Mouse (Mus musculus) forebrain, embryonic 14.5 days (tissue): ENCODE measurements around the gene Mutyh. TPM values are rescaled to one million over a fixed set of nuclear protein-coding genes. Genes with fewer than 3 reads are reported as not detected.

Experiments used
- ATAC-seq: fragments of 200-750 bp; cut with Nextera tagmentation; 2 replicates; pipeline ENCODE4 v1.8.0; 2017; ENCODE audit warnings: mild to moderate bottlenecking, moderate library complexity
- DNase-seq: peaks from one replicate; pipeline ENCODE4 v3.0.0-alpha.2; 2015; ENCODE audit warnings: low spot score
- H3K27ac ChIP-seq: fragments of 300-500 bp; sonication (generic); 2 replicates; pipeline ENCODE4 v1.5.1; 2014; ENCODE audit warnings: low read depth, mild to moderate bottlenecking, control low read depth, low read length, moderate library complexity
- H3K27me3 ChIP-seq: fragments of 300-500 bp; sonication (generic); replicated peaks from 2 replicates; pipeline ENCODE4 v1.6.1; 2014; ENCODE audit warnings: low read length, control low read depth, mixed read lengths; ENCODE audit not compliant: control insufficient read depth, insufficient read depth
- H3K36me3 ChIP-seq: fragments of 300-500 bp; sonication (generic); 2 replicates; pipeline ENCODE4 v1.6.1; 2014; ENCODE audit warnings: low read length, control low read depth; ENCODE audit not compliant: control insufficient read depth, insufficient read depth
- H3K4me1 ChIP-seq: fragments of 300-500 bp; sonication (generic); 2 replicates; pipeline ENCODE4 v1.6.1; 2014; ENCODE audit warnings: antibody characterized with exemption, low read length, control low read depth; ENCODE audit not compliant: control insufficient read depth, insufficient read depth
- H3K4me2 ChIP-seq: fragments of 300-500 bp; sonication (generic); 2 replicates; pipeline ENCODE4 v1.6.1; 2014; ENCODE audit warnings: mild to moderate bottlenecking, control low read depth, low read length
- H3K4me3 ChIP-seq: fragments of 300-500 bp; sonication (generic); 2 replicates; pipeline ENCODE4 v1.5.1; 2014; ENCODE audit warnings: low read depth, low read length, control low read depth
- H3K9ac ChIP-seq: fragments of 300-500 bp; sonication (generic); 2 replicates; pipeline ENCODE4 v1.6.1; 2014; ENCODE audit warnings: mild to moderate bottlenecking, low read length, control low read depth, moderate library complexity
- H3K9me3 ChIP-seq: fragments of 300-500 bp; sonication (generic); replicated peaks from 2 replicates; pipeline ENCODE4 v1.6.1; 2016; ENCODE audit warnings: low read length, control low read depth, mixed read lengths; ENCODE audit not compliant: control insufficient read depth
- WGBS: fragments of 180-500 bp; shearing (Covaris S2); extraction: QIAGEN DNeasy Blood & Tissue Kit; methylation state at CpG from one replicate; pipeline ENCODE4 v1.1.7; 2014; 5-methylcytosine and 5-hydroxymethylcytosine counted together
- polyA plus RNA-seq: library from polyadenylated mRNA; unstranded; fragments of >200 nt; fragmentation: Nextera tagmentation; extraction: Ambion mirVana; gene quantifications from 2 replicates; pipeline ENCODE4 v1.2.1, GENCODE M21; 2014

Mutyh gene
- polyA plus RNA-seq, result 8.0 and 8.9 TPM in 2 replicates

GRCm38 (mm10) chr4:116807197-116808129, at the start of gene Mutyh, which contains the start of gene Toe1:
Mutyh (plus strand) TSS chr4:116807723.
Toe1 (minus strand) TSS chr4:116807640.
- ATAC-seq (peak; percentile 98), DNase-seq (peak; percentile 99)
- Histone ChIP-seq H3K9me3 (no peaks in the 10 kb centered on the region), H3K4me1 (peaks cover 5% of the 10 kb centered on the region), H3K36me3 (peaks cover 31% of the 10 kb centered on the region), H3K4me2 (peak within 1 kb of the TSS; percentile 68), H3K27ac (peak within 1 kb of the TSS; percentile 82), H3K9ac (peak within 1 kb of the TSS; percentile 82), H3K27me3 (no peaks in the 10 kb centered on the region), H3K4me3 (peak within 1 kb of the TSS; percentile 70)
- under 1% methylated on average over 58 of the region's 58 CpGs for WGBS

DNA sequence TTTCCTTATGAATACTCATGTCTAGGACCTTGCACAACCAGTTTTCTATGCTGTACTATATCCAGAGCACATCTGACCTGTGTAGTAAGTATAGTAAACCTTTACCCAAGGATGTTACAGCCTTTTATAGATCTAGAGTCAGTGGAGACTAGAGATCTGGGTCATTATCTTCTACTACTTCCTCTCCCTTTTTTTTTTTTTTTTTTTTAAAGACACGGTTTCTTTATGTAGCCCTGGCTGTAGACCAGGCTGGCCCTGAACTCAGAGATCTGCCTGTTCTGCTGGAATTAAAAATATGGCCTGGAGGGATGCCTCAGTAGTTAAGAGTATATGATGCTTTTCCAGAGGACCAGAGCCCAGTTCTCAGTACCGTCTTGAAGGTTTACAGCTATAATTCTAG, 45.6 kb upstream of the Mutyh start:
- no peaks in the 10 kb centered on the region for H3K9me3 ChIP-seq
- no peak overlapping the region for H3K27ac ChIP-seq
- no peak overlapping the region for H3K9ac ChIP-seq
- ATAC-seq, result no peak
- no peak overlapping the region for H3K4me3 ChIP-seq
- no peaks in the 10 kb centered on the region for H3K27me3 ChIP-seq
- 78% methylated on average over 2 of the region's 2 CpGs for WGBS
- no peak overlapping the region for H3K4me2 ChIP-seq
- no peaks in the 10 kb centered on the region for H3K36me3 ChIP-seq
- no peaks in the 10 kb centered on the region for H3K4me1 ChIP-seq
- no peak for DNase-seq

DNA sequence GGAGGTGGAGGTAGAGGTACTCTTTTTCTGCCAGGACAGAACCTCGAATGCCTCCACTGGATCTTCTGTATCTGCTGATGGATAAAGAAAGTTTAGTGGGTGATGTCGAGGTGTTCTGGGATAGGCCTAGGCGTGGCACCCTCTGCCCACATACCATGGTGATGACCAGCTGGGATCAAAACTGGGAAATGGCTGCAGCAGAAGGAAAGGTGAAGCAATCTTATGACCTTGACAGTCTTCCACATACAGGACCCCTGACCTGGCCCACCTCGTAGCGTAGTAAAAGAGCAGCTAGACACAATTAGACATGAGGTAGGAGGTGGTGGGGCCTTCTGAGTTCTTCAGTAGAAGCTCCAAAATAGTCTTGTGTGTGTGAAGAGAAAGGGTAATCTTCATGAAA, 43.5 kb upstream of the Mutyh start:
- no peak overlapping the region for H3K9ac ChIP-seq
- no peaks in the 10 kb centered on the region for H3K27me3 ChIP-seq
- no peak overlapping the region for H3K4me2 ChIP-seq
- ATAC-seq, result no peak
- no peak overlapping the region for H3K4me3 ChIP-seq
- H3K4me1 ChIP-seq, result no peaks in the 10 kb centered on the region
- DNase-seq, result no peak
- WGBS, result 91% methylated on average over 5 of the region's 5 CpGs
- H3K36me3 ChIP-seq, result no peaks in the 10 kb centered on the region
- H3K27ac ChIP-seq, result no peak overlapping the region
- H3K9me3 ChIP-seq, result no peaks in the 10 kb centered on the region

- Histone ChIP-seq H3K9ac (no peak overlapping the region), H3K9me3 (no peaks in the 10 kb centered on the region), H3K27me3 (no peaks in the 10 kb centered on the region), H3K27ac (no peak overlapping the region), H3K4me3 (no peak overlapping the region), H3K4me2 (no peak overlapping the region), H3K36me3 (no peaks in the 10 kb centered on the region), H3K4me1 (no peaks in the 10 kb centered on the region)
- ATAC-seq, result no peak
- DNase-seq, result no peak
- WGBS, result 91% methylated on average over 5 of the region's 5 CpGs
These were observed 39.0 kb upstream of the Mutyh start for GRCm38 (mm10) chr4:116768510-116768909.

DNA sequence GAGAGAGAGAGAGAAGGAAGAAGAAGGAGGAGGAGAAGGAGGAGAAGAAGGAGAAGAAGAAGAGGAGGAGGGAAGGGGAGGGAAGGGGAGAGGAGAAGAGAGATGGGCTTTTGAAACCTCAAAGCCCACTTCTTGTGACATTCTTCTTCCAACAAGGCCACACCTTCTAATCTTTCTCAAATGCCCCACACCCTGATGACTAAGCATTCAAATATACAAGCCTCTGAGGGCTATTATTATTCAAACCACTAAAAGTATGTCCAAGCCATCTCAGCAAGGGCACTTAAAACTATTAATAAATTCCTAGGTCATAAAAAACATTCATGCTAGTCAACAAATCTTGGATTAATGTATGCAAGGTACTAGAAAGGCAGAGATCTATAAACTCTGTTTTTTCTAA, 38.5 kb upstream of the Mutyh start:
- no peak for DNase-seq
- Histone ChIP-seq H3K27ac (no peak overlapping the region), H3K4me2 (no peak overlapping the region), H3K4me1 (no peaks in the 10 kb centered on the region), H3K27me3 (no peaks in the 10 kb centered on the region), H3K9me3 (no peaks in the 10 kb centered on the region), H3K9ac (no peak overlapping the region), H3K4me3 (no peak overlapping the region), H3K36me3 (no peaks in the 10 kb centered on the region)
- ATAC-seq, result no peak

DNA sequence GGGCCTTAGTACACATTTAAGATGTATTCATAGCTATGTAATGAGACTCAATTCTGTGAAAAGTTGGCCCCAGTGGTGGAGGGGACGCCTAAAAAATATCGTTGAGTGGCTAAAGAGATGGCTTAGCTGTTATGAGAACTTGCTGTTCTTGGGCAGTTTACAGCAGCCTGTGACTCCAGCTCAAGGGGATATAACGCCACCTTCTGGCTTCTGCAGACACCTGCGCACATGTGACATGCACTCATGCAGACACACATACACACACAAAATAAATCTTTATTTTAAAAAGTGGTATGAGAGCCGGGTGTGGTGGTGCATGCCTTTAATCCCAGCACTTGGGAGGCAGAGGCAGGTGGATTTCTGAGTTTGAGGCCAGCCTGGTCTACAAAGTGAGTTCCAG, 31.1 kb upstream of the Mutyh start:
- DNase-seq (no peak), ATAC-seq (no peak)
- H3K27ac ChIP-seq, result no peak overlapping the region
- H3K27me3 ChIP-seq, result no peaks in the 10 kb centered on the region
- no peaks in the 10 kb centered on the region for H3K9me3 ChIP-seq
- H3K4me2 ChIP-seq, result no peak overlapping the region
- no peaks in the 10 kb centered on the region for H3K4me1 ChIP-seq
- H3K9ac ChIP-seq, result no peak overlapping the region
- H3K4me3 ChIP-seq, result no peak overlapping the region
- WGBS, result 88% methylated on average over 5 of the region's 5 CpGs
- H3K36me3 ChIP-seq, result no peaks in the 10 kb centered on the region

DNA sequence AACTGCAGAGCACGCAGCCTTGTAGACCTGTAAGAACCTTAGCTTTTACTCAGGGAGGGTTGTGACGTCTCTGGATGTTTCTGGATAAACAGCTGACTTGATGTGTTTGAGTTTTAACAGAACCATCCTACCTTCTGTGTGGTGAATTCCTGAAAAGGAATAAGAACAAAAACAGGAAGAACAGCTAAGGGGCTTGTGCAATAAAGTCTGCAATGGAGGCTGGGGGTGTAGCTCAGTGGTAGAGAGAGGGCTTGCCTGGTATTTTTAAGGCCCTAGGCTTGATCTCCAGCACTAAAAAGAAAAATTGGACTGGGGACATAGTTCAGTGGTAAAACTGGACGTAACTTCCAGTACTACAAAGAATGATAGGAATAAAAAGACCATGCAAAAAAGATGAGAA, 30.4 kb upstream of the Mutyh start:
- Histone ChIP-seq H3K27ac (no peak overlapping the region), H3K36me3 (no peaks in the 10 kb centered on the region), H3K4me1 (no peaks in the 10 kb centered on the region), H3K9ac (no peak overlapping the region), H3K4me3 (no peak overlapping the region), H3K4me2 (no peak overlapping the region), H3K27me3 (no peaks in the 10 kb centered on the region), H3K9me3 (no peaks in the 10 kb centered on the region)
- ATAC-seq, result no peak
- DNase-seq, result no peak
- 95% methylated on average over 3 of the region's 3 CpGs for WGBS

- no peak overlapping the region for H3K4me3 ChIP-seq
- H3K4me1 ChIP-seq, result no peaks in the 10 kb centered on the region
- H3K27ac ChIP-seq, result no peak overlapping the region
- no peaks in the 10 kb centered on the region for H3K27me3 ChIP-seq
- no peak overlapping the region for H3K9ac ChIP-seq
- no peaks in the 10 kb centered on the region for H3K9me3 ChIP-seq
- H3K36me3 ChIP-seq, result no peaks in the 10 kb centered on the region
- DNase-seq, result no peak
- no peak overlapping the region for H3K4me2 ChIP-seq
- no peak for ATAC-seq
- WGBS, result 79% methylated on average over 2 of the region's 2 CpGs
These were observed 27.0 kb upstream of the Mutyh start for GRCm38 (mm10) chr4:116780541-116780940.

GRCm38 (mm10) chr4:116781366-116781765, 26.2 kb upstream of the Mutyh start:
- ATAC-seq (no peak), DNase-seq (no peak)
- H3K9ac ChIP-seq, result no peak overlapping the region
- no peaks in the 10 kb centered on the region for H3K36me3 ChIP-seq
- H3K4me3 ChIP-seq, result no peak overlapping the region
- H3K27me3 ChIP-seq, result no peaks in the 10 kb centered on the region
- H3K27ac ChIP-seq, result no peak overlapping the region
- no peaks in the 10 kb centered on the region for H3K9me3 ChIP-seq
- 53% methylated on average over 2 of the region's 2 CpGs for WGBS
- no peak overlapping the region for H3K4me2 ChIP-seq
- no peaks in the 10 kb centered on the region for H3K4me1 ChIP-seq
